Mouse (Mus musculus) intestine, embryonic 16.5 days (tissue): Measurements from ENCODE around the gene Ypel4. TPM values are rescaled to one million over a fixed set of nuclear protein-coding genes. Genes with fewer than 3 reads are reported as not detected.
A peak's percentile ranks its signal among the peaks of the same experiment; 100 is the strongest.

Source experiments
- ATAC-seq: fragments of 200-750 bp; cut with Nextera tagmentation; 2 replicates; pipeline ENCODE4 v1.8.0; 2017; ENCODE audit warnings: moderate TSS enrichment, moderate library complexity
- H3K27ac ChIP-seq: fragments of 300-500 bp; sonication (generic); 2 replicates; pipeline ENCODE4 v1.5.1; 2014; ENCODE audit warnings: mild to moderate bottlenecking, low read length
- H3K27me3 ChIP-seq: fragments of 300-500 bp; sonication (generic); replicated peaks from 2 replicates; pipeline ENCODE4 v1.6.1; 2014; ENCODE audit warnings: low read length, control low read depth, mixed read lengths; ENCODE audit not compliant: control insufficient read depth, insufficient read depth
- H3K36me3 ChIP-seq: fragments of 300-500 bp; sonication (generic); 2 replicates; pipeline ENCODE4 v1.6.1; 2014; ENCODE audit warnings: low read length, control low read depth; ENCODE audit not compliant: control insufficient read depth, insufficient read depth
- H3K4me1 ChIP-seq: fragments of 300-500 bp; sonication (generic); 2 replicates; pipeline ENCODE4 v1.6.1; 2014; ENCODE audit warnings: low read length, control low read depth, mixed read lengths; ENCODE audit not compliant: control insufficient read depth, insufficient read depth
- H3K4me2 ChIP-seq: fragments of 300-500 bp; sonication (generic); 2 replicates; pipeline ENCODE4 v1.6.1; 2014; ENCODE audit warnings: low read depth, low read length, control low read depth
- H3K4me3 ChIP-seq: fragments of 300-500 bp; sonication (generic); 2 replicates; pipeline ENCODE4 v1.5.1; 2014; ENCODE audit warnings: mild to moderate bottlenecking, low read length
- H3K9ac ChIP-seq: fragments of 300-500 bp; sonication (generic); 2 replicates; pipeline ENCODE4 v1.6.1; 2014; ENCODE audit warnings: low read depth, low read length
- H3K9me3 ChIP-seq: fragments of 300-500 bp; sonication (generic); 2 replicates; pipeline ENCODE4 v1.6.1; 2016; ENCODE audit warnings: low read length, control low read depth; ENCODE audit not compliant: control insufficient read depth
- WGBS: fragments of 180-500 bp; shearing (Covaris S2); extraction: QIAGEN DNeasy Blood & Tissue Kit; methylation state at CpG from one replicate; pipeline ENCODE4 v1.1.7; 2014; 5-methylcytosine and 5-hydroxymethylcytosine counted together
- polyA plus RNA-seq: library from polyadenylated mRNA; unstranded; fragments of >200 nt; fragmentation: Nextera tagmentation; extraction: Ambion mirVana; gene quantifications from 2 replicates; pipeline ENCODE4 v1.2.1, GENCODE M21; 2015

Ypel4 gene
- polyA plus RNA-seq, 1 experiment from 2014 or later = 6.0 TPM

- no peak for ATAC-seq
- 75% methylated on average over 6 of the region's 6 CpGs for WGBS
- Histone ChIP-seq H3K4me2 (no peak overlapping the region), H3K4me3 (no peak overlapping the region), H3K36me3 (no peaks in the 10 kb centered on the region), H3K4me1 (0 out of 2 replicates have a peak, but pooled peaks cover 4% of the 10 kb centered on the region), H3K9ac (no peak overlapping the region), H3K9me3 (no peaks in the 10 kb centered on the region), H3K27me3 (no peaks in the 10 kb centered on the region), H3K27ac (no peak overlapping the region)
Observed at GRCm38 (mm10) chr2:84770501-84770900, 36.6 kb downstream of the Ypel4 start.

GRCm38 (mm10) chr2:84772454-84772853, 38.6 kb downstream of the Ypel4 start:
- Histone ChIP-seq H3K4me1 (0 out of 2 replicates have a peak, but pooled peaks cover 4% of the 10 kb centered on the region), H3K4me2 (no peak overlapping the region), H3K9me3 (no peaks in the 10 kb centered on the region), H3K4me3 (no peak overlapping the region), H3K9ac (no peak overlapping the region), H3K27ac (no peak overlapping the region), H3K27me3 (no peaks in the 10 kb centered on the region), H3K36me3 (no peaks in the 10 kb centered on the region)
- no peak for ATAC-seq
- WGBS = 88% methylated on average over 4 of the region's 4 CpGs

- ATAC-seq = no peak
- Histone ChIP-seq H3K9me3 (no peaks in the 10 kb centered on the region), H3K27me3 (no peaks in the 10 kb centered on the region), H3K4me1 (0 out of 2 replicates have a peak, but pooled peaks cover 4% of the 10 kb centered on the region), H3K9ac (no peak overlapping the region), H3K4me2 (no peak overlapping the region), H3K4me3 (no peak overlapping the region), H3K36me3 (no peaks in the 10 kb centered on the region), H3K27ac (no peak overlapping the region)
- 79% methylated on average over 5 of the region's 5 CpGs for WGBS
Observed at GRCm38 (mm10) chr2:84773195-84773594, 39.3 kb downstream of the Ypel4 start.

GRCm38 (mm10) chr2:84774751-84775150, 40.9 kb downstream of the Ypel4 start:
- Histone ChIP-seq H3K4me3 (peak overlapping the region; percentile 42), H3K4me1 (0 out of 2 replicates have a peak, but pooled peaks cover 4% of the 10 kb centered on the region), H3K4me2 (peak overlapping the region; percentile 48), H3K27ac (peak overlapping the region; percentile 45), H3K9me3 (no peaks in the 10 kb centered on the region), H3K9ac (peak overlapping the region; percentile 66), H3K27me3 (no peaks in the 10 kb centered on the region; the same call in 1 of the 2 replicates), H3K36me3 (no peaks in the 10 kb centered on the region)
- ATAC-seq = peak; percentile 95
- 6% methylated on average over 15 of the region's 15 CpGs for WGBS

- H3K27ac ChIP-seq = peak within 1 kb of the TSS; percentile 63
- peak; percentile 38 for ATAC-seq
- H3K27me3 ChIP-seq = no peaks in the 10 kb centered on the region; the same call in 1 of the 2 replicates
- H3K4me2 ChIP-seq = peak within 1 kb of the TSS; percentile 48
- H3K9me3 ChIP-seq = no peaks in the 10 kb centered on the region
- H3K36me3 ChIP-seq = no peaks in the 10 kb centered on the region
- 0 out of 2 replicates have a peak, but pooled peaks cover 4% of the 10 kb centered on the region for H3K4me1 ChIP-seq
- 48% methylated on average over 9 of the region's 9 CpGs for WGBS
- H3K4me3 ChIP-seq = peak within 1 kb of the TSS; percentile 42
- peak within 1 kb of the TSS; percentile 66 for H3K9ac ChIP-seq
Observed at GRCm38 (mm10) chr2:84775241-84775640, 41.4 kb downstream of the Ypel4 start, which contains the start of gene Serping1. TSS of gene Serping1 (minus strand) at chr2:84775444.

GRCm38 (mm10) chr2:84775665-84776064, 41.8 kb downstream of the Ypel4 start:
- Histone ChIP-seq H3K27ac (peak overlapping the region; percentile 63), H3K4me3 (no peak overlapping the region), H3K9ac (no peak overlapping the region), H3K9me3 (no peaks in the 10 kb centered on the region), H3K4me1 (0 out of 2 replicates have a peak, but pooled peaks cover 4% of the 10 kb centered on the region), H3K27me3 (no peaks in the 10 kb centered on the region; the same call in 1 of the 2 replicates), H3K4me2 (no peak overlapping the region), H3K36me3 (no peaks in the 10 kb centered on the region)
- WGBS = 75% methylated on average over 6 of the region's 6 CpGs
- no peak for ATAC-seq

GRCm38 (mm10) chr2:84777706-84778105, 43.8 kb downstream of the Ypel4 start:
- Histone ChIP-seq H3K9me3 (no peaks in the 10 kb centered on the region), H3K27ac (no peak overlapping the region), H3K4me1 (0 out of 2 replicates have a peak, but pooled peaks cover 4% of the 10 kb centered on the region), H3K9ac (no peak overlapping the region), H3K36me3 (no peaks in the 10 kb centered on the region), H3K4me3 (no peak overlapping the region), H3K4me2 (no peak overlapping the region), H3K27me3 (no peaks in the 10 kb centered on the region; the same call in 1 of the 2 replicates)
- no peak for ATAC-seq
- 48% methylated on average over 3 of the region's 3 CpGs for WGBS

- peaks cover 7% of the 10 kb centered on the region; the same call in 1 of the 2 replicates for H3K4me1 ChIP-seq
- no peak for ATAC-seq
- no peaks in the 10 kb centered on the region for H3K9me3 ChIP-seq
- no peak overlapping the region for H3K9ac ChIP-seq
- no peak overlapping the region for H3K27ac ChIP-seq
- H3K4me3 ChIP-seq = no peak overlapping the region
- no peak overlapping the region for H3K4me2 ChIP-seq
- H3K27me3 ChIP-seq = no peaks in the 10 kb centered on the region; the same call in 1 of the 2 replicates
- no peaks in the 10 kb centered on the region for H3K36me3 ChIP-seq
- 54% methylated on average over 6 of the region's 6 CpGs for WGBS
Observed at GRCm38 (mm10) chr2:84779210-84779609, 45.4 kb downstream of the Ypel4 start.

- Histone ChIP-seq H3K4me3 (no peak overlapping the region), H3K36me3 (no peaks in the 10 kb centered on the region), H3K4me1 (peaks cover 7% of the 10 kb centered on the region; the same call in 1 of the 2 replicates), H3K9ac (no peak overlapping the region), H3K27me3 (no peaks in the 10 kb centered on the region; the same call in 1 of the 2 replicates), H3K4me2 (no peak overlapping the region), H3K27ac (peak overlapping the region; percentile 66; the same call in 1 of the 2 replicates), H3K9me3 (no peaks in the 10 kb centered on the region)
- no peak for ATAC-seq
- WGBS = 69% methylated on average over 1 of the region's 1 CpGs
Observed at GRCm38 (mm10) chr2:84783315-84783714, 49.5 kb downstream of the Ypel4 start.
